ENCODE assay signal across 10 mouse cellular contexts in genomic region chrX:137038502-137038901, GRCm38 (mm10). TPM values are rescaled to one million over a fixed set of nuclear protein-coding genes. Genes with fewer than 3 reads are reported as not detected.
DNase-seq lines count a peak whose midpoint lies in the region; ATAC-seq and TF ChIP-seq lines count a peak whose summit lies in the region.
"Had no signal": no experiment of that assay in that cellular context is flagged by ENCODE, and none has a peak within 500 bp of the region (broad histone marks: within the 10 kb centered on the region; RNA-seq: fewer than 3 reads in every experiment).

No protein-coding gene starts in this region.

- ATAC-seq in heart, embryonic 14.5 days (ENCODE audit: insufficient number of reproducible peaks, insufficient read depth, low FRiP score, low read depth), result no peak
- ATAC-seq in G1E (ENCODE audit: extremely low read depth, insufficient number of reproducible peaks, low FRiP score, poor library complexity, severe bottlenecking), result no peak
- peak; percentile 46; the same call in 1 of the 2 replicates for ATAC-seq in hindbrain, embryonic 11.5 days (ENCODE audit: low FRiP score)
- ATAC-seq in midbrain, embryonic 12.5 days (ENCODE audit: low FRiP score, low read depth), result peak; percentile 44
- no peak for ATAC-seq in activated CD4-positive, CD25-positive, alpha-beta regulatory T cell, adult 4 months

- peak overlapping the region; percentile 70 for H3K9ac ChIP-seq in heart, embryonic 14.5 days (ENCODE audit: low read length)
- no peak overlapping the region for H3K9ac ChIP-seq in hindbrain, embryonic 11.5 days (ENCODE audit: low read depth, low read length)
- no peak overlapping the region for H3K9ac ChIP-seq in midbrain, embryonic 12.5 days (replicated peaks)

- H3K27ac ChIP-seq in heart, embryonic 14.5 days (replicated peaks in 1 of 2; ENCODE audit: control insufficient read depth in 1 of 2, insufficient read depth in 1 of 2, low read depth in 2 of 2, low read length in 2 of 2), result peak overlapping the region; percentile 87 to 91; a peak in 2 of 4 replicates
- H3K27ac ChIP-seq in hindbrain, embryonic 11.5 days (ENCODE audit: low read depth, low read length), result no peak overlapping the region
- H3K27ac ChIP-seq in midbrain, embryonic 12.5 days (replicated peaks), result peak overlapping the region; percentile 79; the same call in 1 of the 2 replicates

- H3K9me3 ChIP-seq in heart, embryonic 14.5 days (ENCODE audit: control insufficient read depth, low read length), result no peaks in the 10 kb centered on the region
- H3K9me3 ChIP-seq in G1E (replicated peaks), result no peaks in the 10 kb centered on the region
- H3K9me3 ChIP-seq in hindbrain, embryonic 11.5 days (ENCODE audit: control insufficient read depth, low read length), result no peaks in the 10 kb centered on the region
- H3K9me3 ChIP-seq in midbrain, embryonic 12.5 days, result no peaks in the 10 kb centered on the region

- H3K27me3 ChIP-seq in heart, embryonic 14.5 days (ENCODE audit: control insufficient read depth, insufficient read depth, low read length), result no peaks in the 10 kb centered on the region
- H3K27me3 ChIP-seq in G1E (ENCODE audit: insufficient read depth, low read length), result no peaks in the 10 kb centered on the region
- no peaks in the 10 kb centered on the region for H3K27me3 ChIP-seq in hindbrain, embryonic 11.5 days (ENCODE audit: control insufficient read depth, insufficient read depth, low read length)
- no peaks in the 10 kb centered on the region for H3K27me3 ChIP-seq in midbrain, embryonic 12.5 days
- H3K27me3 ChIP-seq: Patski had no signal

- 34% methylated on average over 7 of the region's 7 CpGs for WGBS in heart, embryonic 14.5 days
- WGBS in hindbrain, embryonic 11.5 days, result 36% methylated on average over 7 of the region's 7 CpGs
- WGBS in midbrain, embryonic 12.5 days, result 50% methylated on average over 7 of the region's 7 CpGs

- intact Hi-C loops in heart, postnatal 14 days (cut with DNase I), result no loop called here

- no peaks in the 10 kb centered on the region for H3K4me1 ChIP-seq in heart, embryonic 14.5 days (ENCODE audit: control insufficient read depth in 2 of 2, insufficient read depth in 2 of 2, low read length in 2 of 2)
- H3K4me1 ChIP-seq in G1E (ENCODE audit: insufficient read depth, low read depth, low read length), result peaks cover 11% of the 10 kb centered on the region; the same call in 1 of the 2 replicates
- H3K4me1 ChIP-seq in hindbrain, embryonic 11.5 days (replicated peaks; ENCODE audit: control insufficient read depth, insufficient read depth, low read length), result no peaks in the 10 kb centered on the region
- H3K4me1 ChIP-seq in midbrain, embryonic 12.5 days, result no peaks in the 10 kb centered on the region

- H3K4me3 ChIP-seq in heart, embryonic 14.5 days (ENCODE audit: control insufficient read depth in 1 of 2, insufficient read depth in 1 of 2, low read depth in 1 of 2, low read length in 2 of 2), result peak overlapping the region; percentile 54 to 73
- H3K4me3 ChIP-seq in G1E (ENCODE audit: low read depth, low read length), result peak overlapping the region; percentile 72
- peak overlapping the region; percentile 48 for H3K4me3 ChIP-seq in hindbrain, embryonic 11.5 days (ENCODE audit: low read depth, low read length)
- H3K4me3 ChIP-seq in midbrain, embryonic 12.5 days, result peak overlapping the region; percentile 54

- no peak for DNase-seq in heart, postnatal 14 days
- DNase-seq in G1E (ENCODE audit: low spot score), result no peak
- DNase-seq in hindbrain, embryonic 11.5 days (ENCODE audit: low spot score), result peak; percentile 1
- DNase-seq in cerebellum, postnatal 36 days, result no peak
- no peak for DNase-seq in cerebellum, adult 11 months

- no peaks in the 10 kb centered on the region for H3K36me3 ChIP-seq in heart, embryonic 14.5 days (ENCODE audit: control insufficient read depth, insufficient read depth, low read length)
- H3K36me3 ChIP-seq in G1E (replicated peaks), result peaks cover 6% of the 10 kb centered on the region
- H3K36me3 ChIP-seq in hindbrain, embryonic 11.5 days (ENCODE audit: control insufficient read depth, insufficient read depth, low read length), result no peaks in the 10 kb centered on the region
- H3K36me3 ChIP-seq in midbrain, embryonic 12.5 days, result no peaks in the 10 kb centered on the region

- no peak for TF ChIP-seq CTCF in G1E (IDR thresholded peaks at IDR 0.05; ENCODE audit: low read depth, low read length)

- peak overlapping the region; percentile 68 for H3K4me2 ChIP-seq in heart, embryonic 14.5 days (ENCODE audit: low read length)
- peak overlapping the region; percentile 25; the same call in 1 of the 2 replicates for H3K4me2 ChIP-seq in hindbrain, embryonic 11.5 days (replicated peaks; ENCODE audit: low read depth, low read length)
- peak overlapping the region; percentile 58 for H3K4me2 ChIP-seq in midbrain, embryonic 12.5 days (replicated peaks)

RNA-seq across cellular contexts. Expression of gene Slc25a53, which starts 0.4 kb away (rescaled TPM):
- polyA plus RNA-seq in heart, embryonic 14.5 days (2014; fragmentation: Nextera tagmentation; extraction: Ambion mirVana), result 5.2 and 6.4 TPM in 2 replicates
- 1 to 10 TPM; 4.2 to 5.0 TPM for total RNA-seq in heart, postnatal 14 days (2021)
- total RNA-seq in G1E (2014; fragmentation: Nextera tagmentation), result 4.4 and 10.9 TPM in 2 replicates
- 9.4 and 11.1 TPM in 2 replicates for total RNA-seq in G1E (2017)
- 0.44 and 0.46 TPM in 2 replicates for polyA plus RNA-seq in G1E (2012)
- 12.9 and 13.6 TPM in 2 replicates for polyA plus RNA-seq in hindbrain, embryonic 11.5 days (2014; fragmentation: Nextera tagmentation; extraction: Ambion mirVana)
- 12.4 and 12.6 TPM in 2 replicates for polyA plus RNA-seq in midbrain, embryonic 12.5 days (2016; fragmentation: Nextera tagmentation; extraction: Ambion mirVana)
- polyA plus RNA-seq in activated CD4-positive, CD25-positive, alpha-beta regulatory T cell, adult 4 months (2017; shearing (Covaris generic)), result 1 to 10 TPM; 6.2 to 9.6 TPM

RNA-seq across cellular contexts. Expression of gene Fam199x, which starts 10.9 kb away (rescaled TPM):
- 5.7 and 6.0 TPM in 2 replicates for polyA plus RNA-seq in heart, embryonic 14.5 days (2014; fragmentation: Nextera tagmentation; extraction: Ambion mirVana)
- 1 to 10 TPM; 4.4 to 4.9 TPM for total RNA-seq in heart, postnatal 14 days (2021)
- total RNA-seq in G1E (2014; fragmentation: Nextera tagmentation), result 8.8 and 14.8 TPM in 2 replicates
- 13.7 and 15.6 TPM in 2 replicates for total RNA-seq in G1E (2017)
- 1.4 and 1.5 TPM in 2 replicates for polyA plus RNA-seq in G1E (2012)
- polyA plus RNA-seq in hindbrain, embryonic 11.5 days (2014; fragmentation: Nextera tagmentation; extraction: Ambion mirVana), result 12.0 and 12.1 TPM in 2 replicates
- 12.2 and 13.4 TPM in 2 replicates for polyA plus RNA-seq in midbrain, embryonic 12.5 days (2016; fragmentation: Nextera tagmentation; extraction: Ambion mirVana)
- 1 to 10 TPM; 3.3 to 4.4 TPM for polyA plus RNA-seq in activated CD4-positive, CD25-positive, alpha-beta regulatory T cell, adult 4 months (2017; shearing (Covaris generic))

RNA-seq across cellular contexts. Expression of gene Zcchc18, which starts 45.5 kb away (rescaled TPM):
- polyA plus RNA-seq in heart, embryonic 14.5 days (2014; fragmentation: Nextera tagmentation; extraction: Ambion mirVana), result 1.5 and 1.8 TPM in 2 replicates
- under 1 TPM in 1 of 2 experiments, not detected in 1; 0.10 TPM for total RNA-seq in heart, postnatal 14 days (2021)
- not detected in 2 replicates for total RNA-seq in G1E (2014; fragmentation: Nextera tagmentation)
- total RNA-seq in G1E (2017), result 0.06 and 0.11 TPM in 2 replicates
- polyA plus RNA-seq in G1E (2012), result not detected in 2 replicates
- 90.7 and 98.9 TPM in 2 replicates for polyA plus RNA-seq in hindbrain, embryonic 11.5 days (2014; fragmentation: Nextera tagmentation; extraction: Ambion mirVana)
- 106 and 119 TPM in 2 replicates for polyA plus RNA-seq in midbrain, embryonic 12.5 days (2016; fragmentation: Nextera tagmentation; extraction: Ambion mirVana)
- 10 to 100 TPM; 37.8 to 42.4 TPM for polyA plus RNA-seq in activated CD4-positive, CD25-positive, alpha-beta regulatory T cell, adult 4 months (2017; shearing (Covaris generic))
- total RNA-seq: heart, postnatal 10 days had no signal

Comparison
In these comparisons a context has a peak if more than half of its experiments do, and no peak if none do; other contexts are left out.
1. ATAC-seq: peak in hindbrain, embryonic 11.5 days (single experiment) and midbrain, embryonic 12.5 days (single experiment); none in heart, embryonic 14.5 days (single experiment), G1E (single experiment) and activated CD4-positive, CD25-positive, alpha-beta regulatory T cell, adult 4 months (single experiment).
2. RNA of gene Zcchc18, which starts 45.5 kb away (polyA plus RNA-seq): 106 to 119 TPM in midbrain, embryonic 12.5 days, 90.7 to 98.9 TPM in hindbrain, embryonic 11.5 days and 37.8 to 42.4 TPM in activated CD4-positive, CD25-positive, alpha-beta regulatory T cell, adult 4 months; 1.5 to 1.8 TPM in heart, embryonic 14.5 days and not detected in G1E; every median in the first group is over 10 times any median in the second.
3. Peak in every context shown above with its lines, with median percentiles within 50 percentile points of each other: H3K4me2 ChIP-seq and H3K4me3 ChIP-seq.